Mouse (Mus musculus) spleen, adult 18-20 months (tissue): ENCODE results near the gene Rpl9-ps6.
"Not testable (repeated sequence)": the region's sequence is repeated elsewhere in the genome, so short reads cannot be mapped to it uniquely, and the experiment has no call there.

ENCODE experiments used
- DNase-seq, 2 experiments: peaks; one replicate each; pipeline ENCODE4 v3.0.0; 2022; ENCODE audit warnings: mixed read lengths in 2 of 2

Rpl9-ps6 gene

GRCm38 (mm10) chr19:32480791-32481442 lies 14.5 kb upstream of the Rpl9-ps6 start:
- no peak for DNase-seq

GRCm38 (mm10) chr19:32480255-32480654 lies 13.9 kb upstream of the Rpl9-ps6 start:
- DNase-seq, result no peak

GRCm38 (mm10) chr19:32476712-32477052 lies 10.3 kb upstream of the Rpl9-ps6 start:
- DNase-seq, result no peak

GRCm38 (mm10) chr19:32476016-32476711 lies 9.8 kb upstream of the Rpl9-ps6 start:
- no peak for DNase-seq

GRCm38 (mm10) chr19:32470570-32471263 lies 4.3 kb upstream of the Rpl9-ps6 start:
- no peak for DNase-seq

GRCm38 (mm10) chr19:32470059-32470497 lies 3.7 kb upstream of the Rpl9-ps6 start:
- DNase-seq, result peak in 1 of 2 experiments; percentile 28

GRCm38 (mm10) chr19:32467325-32467724 lies 947 bp upstream of the Rpl9-ps6 start:
- DNase-seq, result no peak

GRCm38 (mm10) chr19:32465228-32465627 lies 1.1 kb downstream of the Rpl9-ps6 start:
- no peak for DNase-seq

- no peak for DNase-seq
These were observed 3.3 kb downstream of the Rpl9-ps6 start for GRCm38 (mm10) chr19:32463037-32463436.

GRCm38 (mm10) chr19:32457631-32458030 lies 8.7 kb downstream of the Rpl9-ps6 start:
- not testable (repeated sequence) for DNase-seq

- DNase-seq, result no peak
These were observed 9.6 kb downstream of the Rpl9-ps6 start for GRCm38 (mm10) chr19:32456744-32457143.

GRCm38 (mm10) chr19:32452231-32452630 lies 14.1 kb downstream of the Rpl9-ps6 start:
- DNase-seq, result no peak

- no peak for DNase-seq
These were observed 17.4 kb downstream of the Rpl9-ps6 start for GRCm38 (mm10) chr19:32448931-32449330.

- DNase-seq, result peak in 1 of 2 experiments; percentile 51
These were observed 24.8 kb downstream of the Rpl9-ps6 start for GRCm38 (mm10) chr19:32441568-32441967.

GRCm38 (mm10) chr19:32439356-32439755 lies 27.0 kb downstream of the Rpl9-ps6 start:
- DNase-seq, result no peak

- DNase-seq, result no peak
These were observed 40.5 kb downstream of the Rpl9-ps6 start for GRCm38 (mm10) chr19:32425856-32426255.

- DNase-seq, result no peak
These were observed 41.7 kb downstream of the Rpl9-ps6 start for GRCm38 (mm10) chr19:32424706-32425105.

- DNase-seq, result no peak
These were observed 47.3 kb downstream of the Rpl9-ps6 start for GRCm38 (mm10) chr19:32419069-32419468.

- no peak for DNase-seq
These were observed 49.6 kb downstream of the Rpl9-ps6 start for GRCm38 (mm10) chr19:32416692-32417317.
